Mouse (Mus musculus) liver (tissue): ENCODE results near the gene Tesk1.

Source experiments
- DNase-seq: peaks from one replicate; pipeline ENCODE4 v3.0.0-alpha.2; 2020; ENCODE audit warnings: mixed read lengths

Gene Tesk1

GRCm38 (mm10) chr4:43419801-43420281 is 21.9 kb upstream of the Tesk1 start:
- DNase-seq, result no peak

GRCm38 (mm10) chr4:43420305-43420704 is 21.4 kb upstream of the Tesk1 start:
- DNase-seq, result peak; percentile 75

DNA sequence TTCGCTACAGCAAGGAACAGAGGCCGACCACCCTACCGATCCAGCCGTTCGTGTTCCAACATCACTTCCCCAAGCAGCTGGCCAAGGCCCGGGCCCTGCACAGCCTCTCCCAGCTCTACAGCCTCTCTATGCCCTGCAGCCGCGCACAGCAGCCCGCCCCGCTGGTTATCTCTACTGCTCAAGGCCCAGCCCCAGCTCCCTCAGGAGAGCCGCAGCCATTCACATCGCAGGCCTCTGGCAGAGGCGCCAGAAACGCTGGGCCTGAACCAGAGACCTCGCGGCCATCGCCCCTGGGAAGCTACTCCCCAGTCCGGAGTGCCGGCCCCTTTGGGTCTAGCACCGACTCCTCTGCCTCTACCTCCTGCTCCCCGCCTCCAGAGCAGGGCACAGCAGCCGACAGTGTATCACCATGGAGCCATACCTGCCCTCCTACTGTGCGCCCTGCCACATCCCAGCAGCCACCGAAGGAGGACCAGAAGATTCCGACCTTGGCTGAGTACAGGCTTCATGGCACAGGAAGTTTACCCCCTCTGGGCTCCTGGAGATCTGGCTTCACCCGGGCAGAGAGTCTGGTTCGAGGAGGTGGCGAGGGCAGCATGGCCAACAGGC is 20.0 kb upstream of the Tesk1 start:
- peak; percentile 44 for DNase-seq

- DNase-seq, result no peak
Observed at GRCm38 (mm10) chr4:43423267-43423934, 18.3 kb upstream of the Tesk1 start.

DNA sequence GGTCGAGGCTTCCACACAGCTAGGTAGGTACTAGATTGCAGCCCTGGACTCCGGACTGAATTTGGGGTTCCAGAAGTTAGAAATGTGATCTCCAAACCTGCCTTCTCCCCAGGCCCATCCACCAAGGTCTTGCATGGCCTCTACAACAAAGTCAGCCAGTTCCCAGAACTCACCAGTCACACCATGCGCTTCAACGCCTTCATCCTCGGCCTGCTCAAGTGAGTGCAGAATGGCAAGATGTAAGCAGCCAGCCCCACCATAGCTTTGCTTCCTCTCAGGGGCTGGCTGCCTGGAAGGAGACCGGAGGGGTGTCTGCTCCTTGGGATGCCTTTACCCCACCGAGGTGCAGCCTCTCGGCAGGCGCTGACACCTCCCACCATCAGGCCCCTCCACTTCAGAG is 17.7 kb upstream of the Tesk1 start:
- no peak for DNase-seq

- DNase-seq, result no peak
Observed at GRCm38 (mm10) chr4:43425197-43425596, 16.5 kb upstream of the Tesk1 start.

DNA sequence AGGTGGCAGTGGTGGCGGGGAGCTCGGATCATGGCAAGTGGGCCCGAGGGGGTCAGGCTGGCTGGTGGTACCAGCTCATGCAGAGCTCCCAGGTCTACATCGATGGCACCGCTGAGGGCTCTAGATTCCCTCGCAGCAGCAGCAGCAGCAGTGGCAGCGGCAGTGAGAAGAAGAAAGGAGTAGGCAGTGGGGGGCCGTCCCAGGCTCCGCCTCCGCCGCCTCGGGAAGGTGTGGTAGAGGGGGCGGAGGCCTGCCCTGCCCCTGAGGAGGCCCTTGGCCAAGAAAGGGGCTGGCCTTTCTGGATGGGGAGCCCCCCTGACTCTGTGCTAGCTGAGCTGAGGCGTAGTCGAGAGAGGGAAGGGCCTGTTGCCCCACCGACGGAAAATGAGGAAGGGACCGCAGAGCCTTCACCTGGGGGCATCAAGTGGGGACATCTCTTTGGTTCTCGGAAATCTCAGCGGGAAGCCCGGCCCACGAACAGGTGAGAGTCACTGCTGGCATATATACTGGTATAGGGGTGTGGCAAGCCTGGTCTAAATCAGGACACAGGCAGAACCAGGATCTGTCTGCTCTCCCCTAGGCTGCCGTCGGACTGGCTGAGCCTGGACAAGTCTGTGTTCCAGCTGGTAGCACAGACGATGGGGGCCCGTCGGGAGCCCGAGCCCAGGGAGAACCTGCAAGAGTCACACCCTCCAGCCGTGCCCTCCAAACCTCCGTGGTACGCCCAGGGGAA is 15.9 kb upstream of the Tesk1 start:
- DNase-seq, result no peak

DNA sequence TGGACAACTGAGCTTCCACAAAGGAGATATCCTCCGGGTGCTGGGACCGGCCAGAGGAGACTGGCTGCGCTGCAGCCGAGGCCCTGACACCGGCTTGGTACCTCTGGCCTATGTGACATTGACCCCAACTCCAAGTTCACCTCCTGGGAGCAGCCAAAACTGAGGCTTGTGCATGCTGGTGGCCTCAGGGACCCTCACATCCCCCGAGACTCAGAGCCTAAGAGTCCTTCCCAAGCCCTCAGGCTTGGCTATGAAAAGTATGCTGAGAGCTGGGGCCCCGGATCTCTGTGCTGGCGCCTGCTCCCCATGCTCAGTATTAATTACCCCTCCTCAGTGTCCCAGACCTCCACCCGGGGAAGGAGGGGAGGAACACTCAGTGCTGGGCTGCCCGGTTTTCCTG is 15.3 kb upstream of the Tesk1 start:
- DNase-seq, result no peak

DNA sequence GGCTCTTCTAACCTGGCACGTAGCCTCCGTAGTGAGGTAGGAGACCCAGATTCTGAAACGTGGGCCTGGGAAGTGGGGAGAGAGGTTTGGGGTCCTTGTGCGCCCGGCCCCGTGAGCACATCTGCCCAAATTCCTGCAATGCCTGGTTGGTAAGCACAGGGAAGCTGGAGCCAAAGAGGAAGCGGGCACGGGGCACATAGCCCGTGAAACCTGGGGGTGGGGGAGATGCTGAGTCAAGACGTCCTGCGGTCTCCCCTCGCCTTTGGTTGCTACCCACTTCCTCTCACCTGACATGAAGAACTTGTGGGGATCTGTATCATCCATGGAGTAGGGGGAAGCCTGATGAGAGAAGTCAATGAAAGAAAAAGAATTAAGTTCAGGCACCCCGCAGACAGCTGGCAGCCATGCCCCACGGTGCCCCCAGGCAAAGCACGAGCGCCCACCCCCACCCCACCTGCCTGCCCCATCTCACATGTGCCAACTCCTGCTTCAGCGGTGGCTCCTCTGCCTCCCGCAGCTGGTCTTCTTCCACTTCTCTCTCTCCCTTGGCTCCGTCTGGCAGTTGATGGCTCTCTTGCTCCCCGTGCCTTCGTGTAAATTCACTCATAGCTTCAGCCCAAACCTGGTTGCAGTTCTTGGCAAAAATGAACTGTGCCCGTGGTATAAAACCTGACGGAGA is 14.1 kb upstream of the Tesk1 start:
- DNase-seq, result no peak

- no peak for DNase-seq
Observed at GRCm38 (mm10) chr4:43428180-43428861, 13.4 kb upstream of the Tesk1 start.

- no peak for DNase-seq
Observed at GRCm38 (mm10) chr4:43428946-43429345, 12.8 kb upstream of the Tesk1 start, which contains the start of gene Fam166b. Gene Fam166b (minus strand): TSS chr4:43429134.

- DNase-seq, result peak; percentile 79
Observed at GRCm38 (mm10) chr4:43431690-43432089, 10.0 kb upstream of the Tesk1 start.

- no peak for DNase-seq
Observed at GRCm38 (mm10) chr4:43432832-43433231, 8.9 kb upstream of the Tesk1 start.

GRCm38 (mm10) chr4:43442044-43442443 is 305 bp downstream of the Tesk1 start:
- DNase-seq, result peak; percentile 96

DNA sequence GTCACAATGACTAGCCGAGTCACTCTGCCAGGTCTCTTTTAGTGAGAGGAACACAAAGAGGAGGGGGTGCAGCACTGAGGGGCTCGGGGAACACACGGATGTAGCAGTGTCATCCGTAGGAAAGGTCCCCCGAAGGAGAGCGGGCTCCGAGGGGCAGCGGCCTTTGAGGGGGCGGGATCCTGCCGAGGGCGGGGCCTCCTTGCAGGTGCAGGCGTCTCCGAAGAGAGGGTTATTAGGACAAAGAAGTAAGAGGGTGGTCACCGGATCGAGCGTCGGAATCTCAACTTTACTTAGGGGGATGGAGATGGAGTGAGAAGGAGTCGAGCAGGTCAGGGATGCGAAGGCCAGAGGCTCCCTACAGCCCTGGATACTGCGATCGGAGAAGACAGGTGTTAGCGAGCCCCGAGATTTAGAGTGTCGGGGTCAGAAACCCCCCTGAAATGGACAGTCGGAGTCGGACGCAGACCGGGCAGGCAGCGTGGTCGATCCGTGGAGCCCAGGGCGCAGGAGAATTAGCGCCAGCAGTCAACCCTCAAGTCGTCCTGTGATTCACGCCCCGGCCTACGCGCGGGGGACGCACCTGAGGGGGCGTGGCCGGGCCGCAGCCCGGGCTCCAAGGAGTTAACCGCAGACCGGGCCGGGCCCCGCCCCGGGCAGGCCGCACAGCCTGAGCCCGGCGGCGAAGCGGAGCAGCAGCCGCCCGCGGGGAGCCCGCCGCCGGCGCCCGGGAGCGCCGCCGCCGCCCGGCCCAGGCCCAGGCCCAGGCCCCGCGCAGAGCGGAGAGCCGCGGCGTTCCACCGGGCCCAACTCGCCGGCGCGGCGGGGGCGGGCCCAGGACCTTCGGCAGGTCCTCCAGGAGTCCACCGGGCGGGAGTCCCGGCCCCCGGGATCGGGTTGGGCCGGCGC is 970 bp downstream of the Tesk1 start:
- peak; percentile 80 for DNase-seq

- DNase-seq, result no peak
Observed at GRCm38 (mm10) chr4:43443511-43443910, 1.8 kb downstream of the Tesk1 start.

GRCm38 (mm10) chr4:43447251-43447650 is 5.5 kb downstream of the Tesk1 start:
- no peak for DNase-seq

GRCm38 (mm10) chr4:43448554-43448953 is 6.8 kb downstream of the Tesk1 start:
- DNase-seq, result no peak

DNA sequence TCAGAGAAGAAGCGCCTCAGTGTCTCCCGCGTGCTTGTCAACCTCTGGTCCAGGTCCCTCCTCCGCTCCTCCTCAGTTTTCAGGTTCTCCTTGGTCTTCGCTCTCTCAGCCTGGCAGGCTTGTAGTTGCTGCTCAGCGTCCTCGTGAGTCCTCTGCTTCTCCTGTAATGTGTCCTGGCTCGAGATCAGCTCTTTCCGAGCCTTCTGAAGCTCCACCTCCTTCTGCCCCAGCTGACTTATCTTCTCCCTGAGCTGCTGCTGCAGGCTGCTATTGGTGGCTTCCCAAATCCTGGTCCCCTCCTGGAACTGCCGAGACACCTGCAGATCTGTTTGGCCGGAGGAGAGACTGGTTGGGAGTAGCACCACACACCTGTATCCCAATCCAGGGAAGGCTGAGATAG is 10.6 kb downstream of the Tesk1 start:
- DNase-seq, result no peak

GRCm38 (mm10) chr4:43453413-43453812 is 11.7 kb downstream of the Tesk1 start:
- no peak for DNase-seq

- DNase-seq, result peak; percentile 21
Observed at GRCm38 (mm10) chr4:43454041-43454836, 12.5 kb downstream of the Tesk1 start, which contains the start of gene Cd72. Gene Cd72 (minus strand): TSS chr4:43454628.
